Mouse (Mus musculus) midbrain, embryonic 15.5 days (tissue): Measurements from ENCODE around the gene Arl2. TPM values are rescaled to one million over a fixed set of nuclear protein-coding genes. Genes with fewer than 3 reads are reported as not detected.

Experiments used
- ATAC-seq: fragments of 200-750 bp; cut with Nextera tagmentation; replicated peaks from 2 replicates; pipeline ENCODE4 v1.8.0; 2017; ENCODE audit warnings: moderate TSS enrichment
- H3K27ac ChIP-seq: fragments of 300-500 bp; sonication (generic); 2 replicates; pipeline ENCODE4 v1.5.1; 2015; ENCODE audit warnings: mild to moderate bottlenecking, inconsistent platforms
- H3K27me3 ChIP-seq: fragments of 300-500 bp; sonication (generic); replicated peaks from 2 replicates; pipeline ENCODE4 v1.6.1; 2015; ENCODE audit warnings: inconsistent platforms
- H3K36me3 ChIP-seq: fragments of 300-500 bp; sonication (generic); replicated peaks from 2 replicates; pipeline ENCODE4 v1.6.1; 2015; ENCODE audit warnings: inconsistent platforms
- H3K4me1 ChIP-seq: fragments of 300-500 bp; sonication (generic); 2 replicates; pipeline ENCODE4 v1.6.1; 2015; ENCODE audit warnings: inconsistent platforms
- H3K4me2 ChIP-seq: fragments of 300-500 bp; sonication (generic); 2 replicates; pipeline ENCODE4 v1.6.1; 2015; ENCODE audit warnings: inconsistent platforms, mild to moderate bottlenecking, moderate library complexity
- H3K4me3 ChIP-seq: fragments of 300-500 bp; sonication (generic); 2 replicates; pipeline ENCODE4 v1.5.1; 2015; ENCODE audit warnings: mild to moderate bottlenecking, inconsistent platforms
- H3K9ac ChIP-seq: fragments of 300-500 bp; sonication (generic); 2 replicates; pipeline ENCODE4 v1.6.1; 2015; ENCODE audit warnings: mild to moderate bottlenecking, inconsistent platforms
- H3K9me3 ChIP-seq: fragments of 300-500 bp; sonication (generic); 2 replicates; pipeline ENCODE4 v1.6.1; 2016; ENCODE audit warnings: inconsistent platforms
- WGBS: fragments of 180-500 bp; shearing (Covaris S2); methylation state at CpG from one replicate; pipeline ENCODE4 v1.1.7; 2015; ENCODE audit warnings: mixed read lengths; 5-methylcytosine and 5-hydroxymethylcytosine counted together
- polyA plus RNA-seq: library from polyadenylated mRNA; unstranded; fragments of >200 nt; fragmentation: Nextera tagmentation; extraction: Ambion mirVana; gene quantifications from 2 replicates; pipeline ENCODE4 v1.2.1, GENCODE M21; 2015

The Arl2 gene
- polyA plus RNA-seq, 1 experiment from 2014 or later: 150 TPM

DNA sequence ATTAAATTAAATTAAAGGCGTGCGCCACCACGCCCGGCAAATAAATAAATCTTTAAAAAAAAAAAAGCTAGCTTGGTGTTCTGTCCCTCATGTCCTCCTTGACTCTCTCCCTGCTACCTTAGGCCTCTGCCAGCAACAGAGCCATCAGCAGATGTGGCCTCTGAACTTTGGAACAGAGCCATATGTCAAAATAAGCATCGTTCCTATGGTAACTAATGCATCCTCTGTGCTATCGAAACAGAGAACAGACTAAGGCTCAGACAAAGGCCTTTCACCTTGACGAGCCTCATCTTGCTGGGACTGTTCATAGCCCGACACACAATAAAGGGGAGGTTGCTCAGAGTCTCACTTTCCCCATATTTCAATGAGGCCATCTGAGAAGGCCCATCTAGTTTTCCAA lies 18.0 kb downstream of the Arl2 start:
- no peak overlapping the region for H3K4me3 ChIP-seq
- H3K4me2 ChIP-seq: no peak overlapping the region
- no peaks in the 10 kb centered on the region for H3K9me3 ChIP-seq
- H3K27me3 ChIP-seq: no peaks in the 10 kb centered on the region
- ATAC-seq: no peak
- 75% methylated on average over 8 of the region's 8 CpGs for WGBS
- H3K36me3 ChIP-seq: no peaks in the 10 kb centered on the region; the same call in 1 of the 2 replicates
- H3K4me1 ChIP-seq: peaks cover 20% of the 10 kb centered on the region
- no peak overlapping the region for H3K27ac ChIP-seq
- H3K9ac ChIP-seq: no peak overlapping the region

DNA sequence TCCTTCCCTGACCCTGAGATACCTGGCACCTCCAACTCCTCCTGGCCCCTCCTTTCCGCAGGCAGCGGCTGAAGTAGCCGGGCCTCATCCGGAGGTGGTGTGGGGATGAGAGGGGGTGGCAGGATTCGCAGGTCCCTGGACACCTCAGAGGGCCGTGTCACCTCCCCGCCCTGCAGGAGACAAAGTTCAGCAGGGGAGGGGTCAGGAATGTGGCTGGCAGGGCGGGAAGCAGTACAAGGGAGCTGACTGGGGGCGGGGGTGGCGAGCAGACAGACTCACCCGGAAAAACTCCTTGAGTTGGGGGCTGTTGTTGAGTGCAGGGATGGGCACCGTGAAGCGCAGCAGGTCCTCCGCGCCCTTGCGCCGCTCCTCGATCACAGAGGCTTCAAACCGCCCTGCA lies 19.6 kb downstream of the Arl2 start:
- no peak overlapping the region for H3K27ac ChIP-seq
- no peak overlapping the region for H3K4me2 ChIP-seq
- H3K9me3 ChIP-seq: no peaks in the 10 kb centered on the region
- H3K4me3 ChIP-seq: no peak overlapping the region
- H3K4me1 ChIP-seq: peaks cover 27% of the 10 kb centered on the region
- H3K27me3 ChIP-seq: no peaks in the 10 kb centered on the region
- no peaks in the 10 kb centered on the region; the same call in 1 of the 2 replicates for H3K36me3 ChIP-seq
- no peak overlapping the region for H3K9ac ChIP-seq
- 32% methylated on average over 19 of the region's 19 CpGs for WGBS
- ATAC-seq: no peak

DNA sequence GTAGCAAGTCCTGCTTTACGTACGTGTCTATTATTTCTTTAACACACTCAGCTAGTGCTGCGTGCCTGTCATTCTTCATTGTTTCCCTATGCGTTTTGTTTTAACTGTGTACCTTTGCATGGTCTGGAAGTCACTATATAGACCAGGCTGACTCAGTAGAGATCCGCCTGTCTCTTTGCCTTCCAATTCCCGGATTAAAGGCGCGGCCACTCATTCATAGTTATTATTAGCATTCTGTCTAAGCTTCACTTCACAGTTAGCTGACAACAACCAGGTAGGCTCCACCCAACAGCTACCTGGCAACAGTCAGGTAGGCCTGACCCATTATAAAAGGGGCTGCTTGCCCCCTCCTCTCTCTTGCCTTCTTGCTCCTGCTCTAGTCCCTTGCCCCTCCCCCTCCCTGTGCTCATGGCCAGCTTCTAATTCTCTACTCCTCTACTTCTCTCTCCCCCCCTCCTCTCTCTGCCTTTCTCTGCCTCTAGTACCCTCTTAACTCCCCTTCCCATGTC lies 22.6 kb downstream of the Arl2 start:
- H3K36me3 ChIP-seq: peaks cover 16% of the 10 kb centered on the region
- peak overlapping the region; percentile 94 for H3K4me2 ChIP-seq
- H3K4me3 ChIP-seq: peak overlapping the region; percentile 71
- ATAC-seq: peak; percentile 61
- H3K9ac ChIP-seq: peak overlapping the region; percentile 75
- peak overlapping the region; percentile 93 for H3K27ac ChIP-seq
- WGBS: 2% methylated on average over 8 of the region's 8 CpGs
- peaks cover 29% of the 10 kb centered on the region for H3K4me1 ChIP-seq
- H3K27me3 ChIP-seq: no peaks in the 10 kb centered on the region
- no peaks in the 10 kb centered on the region for H3K9me3 ChIP-seq

- H3K4me3 ChIP-seq: peak within 1 kb of the TSS; percentile 71
- peak; percentile 90 for ATAC-seq
- peak within 1 kb of the TSS; percentile 75 for H3K9ac ChIP-seq
- H3K36me3 ChIP-seq: peaks cover 16% of the 10 kb centered on the region
- peak within 1 kb of the TSS; percentile 93 for H3K27ac ChIP-seq
- H3K4me1 ChIP-seq: peaks cover 29% of the 10 kb centered on the region
- WGBS: under 1% methylated on average over 77 of the region's 77 CpGs
- H3K27me3 ChIP-seq: no peaks in the 10 kb centered on the region
- H3K4me2 ChIP-seq: peak within 1 kb of the TSS; percentile 94
- H3K9me3 ChIP-seq: no peaks in the 10 kb centered on the region
Observed at GRCm38 (mm10) chr19:6117986-6118676, 23.2 kb downstream of the Arl2 start, which contains the start of gene Sac3d1. Gene Sac3d1 (minus strand): TSS chr19:6118650.

- ATAC-seq: no peak; the same call in 1 of the 2 replicates
- Histone ChIP-seq H3K4me2 (peak overlapping the region; percentile 94), H3K27ac (peak overlapping the region; percentile 93), H3K27me3 (no peaks in the 10 kb centered on the region), H3K36me3 (peaks cover 16% of the 10 kb centered on the region), H3K9ac (peak overlapping the region; percentile 75), H3K4me3 (peak overlapping the region; percentile 71), H3K4me1 (peaks cover 29% of the 10 kb centered on the region), H3K9me3 (no peaks in the 10 kb centered on the region)
- 7% methylated on average over 32 of the region's 32 CpGs for WGBS
Observed at GRCm38 (mm10) chr19:6117346-6117985, 23.9 kb downstream of the Arl2 start.

- no peak overlapping the region for H3K9ac ChIP-seq
- peak overlapping the region; percentile 94; the same call in 1 of the 2 replicates for H3K4me2 ChIP-seq
- 96% methylated on average over 15 of the region's 15 CpGs for WGBS
Observed at GRCm38 (mm10) chr19:6116113-6116850, 25.1 kb downstream of the Arl2 start.

GRCm38 (mm10) chr19:6113116-6113515 lies 28.2 kb downstream of the Arl2 start:
- no peak for ATAC-seq
- Histone ChIP-seq H3K9me3 (no peaks in the 10 kb centered on the region), H3K36me3 (peaks cover 16% of the 10 kb centered on the region), H3K4me2 (no peak overlapping the region), H3K27me3 (no peaks in the 10 kb centered on the region), H3K27ac (no peak overlapping the region), H3K4me1 (peaks cover 15% of the 10 kb centered on the region), H3K9ac (no peak overlapping the region), H3K4me3 (no peak overlapping the region)
- 69% methylated on average over 6 of the region's 6 CpGs for WGBS

More at GRCm38 (mm10) chr19:6116113-6116850, 25.1 kb downstream of the Arl2 start:
- Histone ChIP-seq H3K36me3 (peaks cover 16% of the 10 kb centered on the region), H3K4me1 (peaks cover 29% of the 10 kb centered on the region), H3K9me3 (no peaks in the 10 kb centered on the region), H3K27ac (no peak overlapping the region), H3K27me3 (no peaks in the 10 kb centered on the region), H3K4me3 (no peak overlapping the region)
- ATAC-seq: no peak

DNA sequence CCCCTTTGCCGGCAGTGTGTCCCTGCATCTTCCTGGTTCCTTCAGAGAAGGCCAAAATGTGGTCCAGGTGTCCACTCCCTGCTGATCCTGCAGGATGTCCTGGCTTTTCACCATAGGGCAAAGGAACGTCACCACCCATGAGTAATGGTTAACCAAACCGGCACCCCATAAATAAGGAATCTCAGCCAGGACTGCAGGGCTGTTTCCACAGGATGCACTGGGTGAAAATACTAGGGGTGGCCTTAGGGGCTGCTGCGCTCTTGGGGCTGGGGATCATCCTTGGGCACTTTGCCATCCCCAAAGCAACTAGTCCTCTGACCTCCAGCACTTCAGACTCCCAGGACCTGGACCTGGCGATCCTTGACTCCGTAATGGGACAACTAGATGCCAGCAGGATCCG lies 35.8 kb downstream of the Arl2 start, which contains the start of gene Naaladl1:
Gene Naaladl1 (plus strand): TSS at position 197 of the 400 bp plus-strand sequence.
- Histone ChIP-seq H3K27me3 (no peaks in the 10 kb centered on the region), H3K9me3 (no peaks in the 10 kb centered on the region), H3K4me2 (no peak within 1 kb of the TSS), H3K4me3 (no peak within 1 kb of the TSS), H3K4me1 (no peaks in the 10 kb centered on the region), H3K27ac (no peak within 1 kb of the TSS), H3K9ac (no peak within 1 kb of the TSS), H3K36me3 (no peaks in the 10 kb centered on the region)
- ATAC-seq: no peak
- WGBS: 88% methylated on average over 7 of the region's 7 CpGs

- WGBS: 71% methylated on average over 4 of the region's 4 CpGs
- Histone ChIP-seq H3K4me3 (no peak overlapping the region), H3K27ac (no peak overlapping the region), H3K36me3 (no peaks in the 10 kb centered on the region), H3K27me3 (no peaks in the 10 kb centered on the region), H3K9me3 (no peaks in the 10 kb centered on the region), H3K4me1 (no peaks in the 10 kb centered on the region), H3K4me2 (no peak overlapping the region), H3K9ac (no peak overlapping the region)
- no peak for ATAC-seq
Observed at GRCm38 (mm10) chr19:6104476-6104875, 36.9 kb downstream of the Arl2 start.

DNA sequence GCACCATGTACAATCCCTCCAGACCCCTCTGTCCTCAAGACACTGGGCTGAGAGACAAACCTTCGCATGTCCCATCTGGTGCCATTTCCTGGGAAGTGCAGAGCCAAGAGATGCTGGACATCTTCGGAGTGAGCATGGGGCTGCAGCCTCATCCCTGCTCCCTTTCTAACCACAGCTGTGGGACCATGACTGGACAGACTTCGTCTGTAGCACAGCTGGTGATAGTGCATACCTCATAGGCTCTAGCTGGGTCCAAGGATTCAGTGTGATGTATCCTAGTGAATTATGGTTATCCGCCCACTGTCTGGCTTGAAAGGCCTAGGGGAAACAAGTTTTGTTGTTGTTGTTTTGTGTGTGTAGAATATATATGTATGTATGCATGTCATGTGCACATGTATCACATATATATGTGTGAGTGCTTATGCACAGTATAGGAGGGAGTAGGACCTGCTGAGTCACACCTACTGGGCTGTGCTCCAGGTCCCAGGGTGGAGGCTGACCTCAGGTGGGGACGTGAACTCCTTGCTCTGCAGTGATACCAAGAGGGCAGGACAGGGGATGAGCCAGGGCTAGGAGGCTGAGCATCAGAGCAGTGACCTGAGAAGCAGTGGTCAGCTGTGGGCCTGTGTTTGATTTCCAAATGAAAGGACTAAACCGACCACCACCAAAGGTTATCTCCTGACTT lies 39.0 kb downstream of the Arl2 start:
- Histone ChIP-seq H3K4me3 (no peak overlapping the region), H3K9ac (no peak overlapping the region), H3K4me1 (no peaks in the 10 kb centered on the region), H3K27ac (no peak overlapping the region), H3K9me3 (no peaks in the 10 kb centered on the region), H3K4me2 (no peak overlapping the region), H3K27me3 (no peaks in the 10 kb centered on the region), H3K36me3 (no peaks in the 10 kb centered on the region)
- ATAC-seq: no peak
- WGBS: 78% methylated on average over 6 of the region's 6 CpGs

DNA sequence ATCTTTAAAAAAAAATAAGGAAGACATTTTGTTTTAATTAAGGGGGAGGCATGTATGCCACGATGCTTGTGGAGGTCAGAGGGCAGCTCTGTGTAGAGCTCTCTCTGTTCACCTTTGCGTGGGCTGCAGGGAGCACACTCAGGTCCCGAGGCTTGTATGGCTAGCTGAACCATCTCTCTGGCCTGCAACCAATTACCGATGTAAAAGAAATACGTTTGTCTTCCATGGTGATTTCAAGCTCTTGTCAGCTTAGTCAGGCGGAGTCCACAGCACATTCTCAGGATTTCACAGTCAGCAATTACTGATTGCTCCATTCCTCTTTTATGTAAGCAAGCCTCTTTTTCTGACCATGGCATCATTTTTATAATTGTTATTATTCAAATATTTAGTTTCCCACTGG lies 40.2 kb downstream of the Arl2 start:
- no peak for ATAC-seq
- no peak overlapping the region for H3K27ac ChIP-seq
- 79% methylated on average over 6 of the region's 6 CpGs for WGBS

More for the DNA sequence above, 40.2 kb downstream of the Arl2 start:
- Histone ChIP-seq H3K36me3 (no peaks in the 10 kb centered on the region), H3K4me3 (no peak overlapping the region), H3K4me2 (no peak overlapping the region), H3K9ac (no peak overlapping the region), H3K27me3 (no peaks in the 10 kb centered on the region), H3K9me3 (no peaks in the 10 kb centered on the region), H3K4me1 (no peaks in the 10 kb centered on the region)
